In the genomic region with DNA sequence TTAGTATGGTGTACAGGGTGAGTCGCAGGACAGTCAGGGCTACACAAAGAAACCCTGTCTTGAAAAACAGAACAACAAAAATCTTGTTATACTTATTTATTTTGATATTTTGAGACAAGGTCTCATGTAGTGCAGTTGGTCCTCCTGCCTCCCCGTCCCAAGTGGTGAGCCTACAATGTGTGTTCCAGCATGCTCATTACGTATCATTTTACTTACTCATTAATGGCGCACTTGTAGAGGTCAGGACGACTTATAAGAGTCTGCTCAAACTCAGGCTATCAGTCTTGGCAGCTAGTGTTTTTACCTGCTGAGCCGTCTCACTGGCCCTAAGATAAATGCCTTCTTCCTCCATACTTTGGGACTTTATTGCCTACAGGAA, we compare ENCODE assay signal across 8 mouse cellular contexts. TPM values are rescaled to one million over a fixed set of nuclear protein-coding genes. Genes with fewer than 3 reads are reported as not detected.
DNase-seq lines count a peak whose midpoint lies in the region; ATAC-seq and TF ChIP-seq lines count a peak whose summit lies in the region.

No protein-coding gene starts in this region.

- peak overlapping the region; percentile 73 for H3K4me2 ChIP-seq in liver, embryonic 11.5 days
- peak overlapping the region; percentile 69 for H3K4me2 ChIP-seq in embryonic facial prominence, embryonic 13.5 days
- H3K4me2 ChIP-seq in intestine, embryonic 14.5 days (ENCODE audit: low read length), result peak overlapping the region; percentile 52
- peak overlapping the region; percentile 73 for H3K4me2 ChIP-seq in myocyte (ENCODE audit: low read depth)

- H3K36me3 ChIP-seq in liver, embryonic 11.5 days (ENCODE audit: control insufficient read depth, insufficient read depth, low read length), result no peaks in the 10 kb centered on the region
- H3K36me3 ChIP-seq in embryonic facial prominence, embryonic 13.5 days, result no peaks in the 10 kb centered on the region
- 0 out of 2 replicates have a peak, but pooled peaks cover 5% of the 10 kb centered on the region for H3K36me3 ChIP-seq in intestine, embryonic 14.5 days (ENCODE audit: control insufficient read depth, insufficient read depth, low read length)
- H3K36me3 ChIP-seq in myocyte (ENCODE audit: control insufficient read depth, insufficient read depth), result no peaks in the 10 kb centered on the region

- H3K9me3 ChIP-seq in liver, embryonic 11.5 days (ENCODE audit: control insufficient read depth, low read length), result no peaks in the 10 kb centered on the region
- no peaks in the 10 kb centered on the region for H3K9me3 ChIP-seq in embryonic facial prominence, embryonic 13.5 days
- no peaks in the 10 kb centered on the region for H3K9me3 ChIP-seq in intestine, embryonic 14.5 days (ENCODE audit: control insufficient read depth, low read length)

- ATAC-seq in liver, embryonic 11.5 days (replicated peaks; ENCODE audit: low FRiP score), result peak; percentile 21
- no peak; the same call in 1 of the 2 replicates for ATAC-seq in embryonic facial prominence, embryonic 13.5 days (ENCODE audit: insufficient number of reproducible peaks, insufficient read depth, low FRiP score, low TSS enrichment, low read depth)
- ATAC-seq in intestine, embryonic 14.5 days (replicated peaks; ENCODE audit: low FRiP score, low TSS enrichment, low read depth), result peak; percentile 15; the same call in 1 of the 2 replicates
- ATAC-seq in megakaryocyte-erythroid progenitor cell, adult 5-6 weeks (replicated peaks; ENCODE audit: low FRiP score, low TSS enrichment, poor library complexity, severe bottlenecking), result no peak

- no peak for DNase-seq in liver, embryonic 11.5 days (ENCODE audit: low spot score)
- no peak for DNase-seq in liver
- peak; percentile 69 for DNase-seq in intestine, embryonic 14.5 days (ENCODE audit: low spot score)
- no peak for DNase-seq in B cell, adult 2 months
- no peak for DNase-seq in left cerebral cortex, adult 8-10 months (ENCODE audit: low spot score in 2 of 2)

- peaks cover 16% of the 10 kb centered on the region for H3K79me2 ChIP-seq in myocyte (ENCODE audit: control insufficient read depth, insufficient read depth)

- WGBS in liver, embryonic 11.5 days, result 24% methylated on average over 6 of the region's 6 CpGs
- 28% methylated on average over 6 of the region's 6 CpGs for WGBS in embryonic facial prominence, embryonic 13.5 days
- 19% methylated on average over 6 of the region's 6 CpGs for WGBS in intestine, embryonic 14.5 days

- peak overlapping the region; percentile 57 for H3K9ac ChIP-seq in liver, embryonic 11.5 days (ENCODE audit: low read depth, low read length)
- H3K9ac ChIP-seq in embryonic facial prominence, embryonic 13.5 days, result peak overlapping the region; percentile 83
- peak overlapping the region; percentile 31 for H3K9ac ChIP-seq in intestine, embryonic 14.5 days (ENCODE audit: low read length)

- peak overlapping the region; percentile 35 for H3ac ChIP-seq in myocyte (ENCODE audit: control insufficient read depth, insufficient read length)

- H3K4me3 ChIP-seq in liver, embryonic 11.5 days (ENCODE audit: low read depth, low read length), result peak overlapping the region; percentile 79
- peak overlapping the region; percentile 68 for H3K4me3 ChIP-seq in embryonic facial prominence, embryonic 13.5 days
- peak overlapping the region; percentile 85 for H3K4me3 ChIP-seq in intestine, embryonic 14.5 days (ENCODE audit: low read depth, low read length)
- peak overlapping the region; percentile 42 for H3K4me3 ChIP-seq in myocyte

- no peak for TF ChIP-seq POLR2A in myocyte (IDR thresholded peaks at IDR 0.05; ENCODE audit: insufficient read length, low read depth)

- 0 out of 2 replicates have a peak, but pooled peaks cover 7% of the 10 kb centered on the region for H3K4me1 ChIP-seq in liver, embryonic 11.5 days (replicated peaks; ENCODE audit: control insufficient read depth, insufficient read depth, low read length)
- H3K4me1 ChIP-seq in embryonic facial prominence, embryonic 13.5 days, result peaks cover 14% of the 10 kb centered on the region
- H3K4me1 ChIP-seq in intestine, embryonic 14.5 days (replicated peaks; ENCODE audit: control insufficient read depth, insufficient read depth, low read length), result peaks cover 9% of the 10 kb centered on the region

- H3K27me3 ChIP-seq in liver, embryonic 11.5 days (replicated peaks; ENCODE audit: control insufficient read depth, insufficient read depth, low read length), result no peaks in the 10 kb centered on the region
- no peaks in the 10 kb centered on the region for H3K27me3 ChIP-seq in embryonic facial prominence, embryonic 13.5 days
- H3K27me3 ChIP-seq in intestine, embryonic 14.5 days (replicated peaks; ENCODE audit: control insufficient read depth, insufficient read depth, low read length), result no peaks in the 10 kb centered on the region
- H3K27me3 ChIP-seq in myocyte (ENCODE audit: control insufficient read depth, insufficient read depth, insufficient read length), result no peaks in the 10 kb centered on the region

- H3K27ac ChIP-seq in liver, embryonic 11.5 days (ENCODE audit: low read depth, low read length), result peak overlapping the region; percentile 97; the same call in 1 of the 2 replicates
- peak overlapping the region; percentile 96 for H3K27ac ChIP-seq in embryonic facial prominence, embryonic 13.5 days
- peak overlapping the region; percentile 93 for H3K27ac ChIP-seq in intestine, embryonic 14.5 days (ENCODE audit: low read depth)

TF ChIP-seq in myocyte, 11 proteins besides CTCF, POLR2A, EP300 and RAD21:
- TF ChIP-seq SRF (IDR thresholded peaks at IDR 0.05; ENCODE audit: control insufficient read depth, insufficient read length, low read depth) (no peak), CEBPB (IDR thresholded peaks at IDR 0.05; ENCODE audit: insufficient read depth, poor library complexity, severe bottlenecking) (no peak), TCF3 (IDR thresholded peaks at IDR 0.05; ENCODE audit: insufficient read length, low read depth) (no peak), POLR2AphosphoS2 (IDR thresholded peaks at IDR 0.05; ENCODE audit: insufficient read length, low read depth) (no peak), REST (IDR thresholded peaks at IDR 0.05; ENCODE audit: insufficient read depth, insufficient read length) (no peak), MYOG (IDR thresholded peaks at IDR 0.05; ENCODE audit: control insufficient read depth in 1 of 3, insufficient read depth in 1 of 3, insufficient read length in 2 of 3, low read depth in 2 of 3) (no peak), MYOD1 (IDR thresholded peaks at IDR 0.05; ENCODE audit: control insufficient read depth in 1 of 3, insufficient read length in 2 of 3, low read depth in 2 of 3) (no peak), USF1 (IDR thresholded peaks at IDR 0.05; ENCODE audit: low read depth) (no peak), E2F4 (IDR thresholded peaks at IDR 0.05; ENCODE audit: insufficient read depth) (no peak), TCF12 (IDR thresholded peaks at IDR 0.05; ENCODE audit: insufficient read depth, poor library complexity, severe bottlenecking) (no peak)

RNA-seq across cellular contexts. Expression of a gene that starts 0.4 kb away (rescaled TPM):
- 43.4 and 44.7 TPM in 2 replicates for polyA plus RNA-seq in liver, embryonic 11.5 days (2014; fragmentation: Nextera tagmentation; extraction: Ambion mirVana)
- 89.5 and 100.0 TPM in 2 replicates for polyA plus RNA-seq in embryonic facial prominence, embryonic 13.5 days (2015; fragmentation: Nextera tagmentation; extraction: Ambion mirVana)
- 70.0 and 89.6 TPM in 2 replicates for polyA plus RNA-seq in intestine, embryonic 14.5 days (2014; fragmentation: Nextera tagmentation; extraction: Ambion mirVana)
- polyA plus RNA-seq in myocyte (2012; fragmentation: generic; extraction: Trizol), result 28.6 TPM
- 10 to 100 TPM; 23.9 to 35.7 (median 30.9) TPM for total RNA-seq in left cerebral cortex, adult 8-10 months (2022)
- 53.6 and 64.2 TPM in 2 replicates for total RNA-seq in megakaryocyte-erythroid progenitor cell, adult 5-6 weeks (2014; fragmentation: Nextera tagmentation)
- 35.7 and 37.9 TPM in 2 replicates for total RNA-seq in megakaryocyte-erythroid progenitor cell, adult 5-6 weeks (2017)

RNA-seq across cellular contexts. Expression of a gene that starts 28.9 kb away (rescaled TPM):
- polyA plus RNA-seq in liver, embryonic 11.5 days (2014; fragmentation: Nextera tagmentation; extraction: Ambion mirVana), result 7.6 and 9.1 TPM in 2 replicates
- polyA plus RNA-seq in embryonic facial prominence, embryonic 13.5 days (2015; fragmentation: Nextera tagmentation; extraction: Ambion mirVana), result 3.5 and 4.1 TPM in 2 replicates
- polyA plus RNA-seq in intestine, embryonic 14.5 days (2014; fragmentation: Nextera tagmentation; extraction: Ambion mirVana), result 1,357 and 1,367 TPM in 2 replicates
- polyA plus RNA-seq in myocyte (2012; fragmentation: generic; extraction: Trizol), result 80.1 TPM
- total RNA-seq in left cerebral cortex, adult 8-10 months (2022), result not detected
- total RNA-seq in megakaryocyte-erythroid progenitor cell, adult 5-6 weeks (2014; fragmentation: Nextera tagmentation), result not detected in 2 replicates
- not detected in 2 replicates for total RNA-seq in megakaryocyte-erythroid progenitor cell, adult 5-6 weeks (2017)

RNA-seq across cellular contexts. Expression of a gene that starts 48.3 kb away (rescaled TPM):
- 22.0 and 22.8 TPM in 2 replicates for polyA plus RNA-seq in liver, embryonic 11.5 days (2014; fragmentation: Nextera tagmentation; extraction: Ambion mirVana)
- 47.0 and 59.6 TPM in 2 replicates for polyA plus RNA-seq in embryonic facial prominence, embryonic 13.5 days (2015; fragmentation: Nextera tagmentation; extraction: Ambion mirVana)
- polyA plus RNA-seq in intestine, embryonic 14.5 days (2014; fragmentation: Nextera tagmentation; extraction: Ambion mirVana), result 35.1 and 40.1 TPM in 2 replicates
- 11.4 TPM for polyA plus RNA-seq in myocyte (2012; fragmentation: generic; extraction: Trizol)
- 10 to 100 TPM; 54.7 to 62.8 (median 59.4) TPM for total RNA-seq in left cerebral cortex, adult 8-10 months (2022)
- 46.9 and 55.9 TPM in 2 replicates for total RNA-seq in megakaryocyte-erythroid progenitor cell, adult 5-6 weeks (2014; fragmentation: Nextera tagmentation)
- 12.6 and 13.5 TPM in 2 replicates for total RNA-seq in megakaryocyte-erythroid progenitor cell, adult 5-6 weeks (2017)

Comparison
In these comparisons a context has a peak if more than half of its experiments do, and no peak if none do; other contexts are left out.
1. ATAC-seq: peak in liver, embryonic 11.5 days (single experiment) and intestine, embryonic 14.5 days (single experiment); none in embryonic facial prominence, embryonic 13.5 days (single experiment) and megakaryocyte-erythroid progenitor cell, adult 5-6 weeks (single experiment).
2. H3K9ac ChIP-seq: peak in every context shown above with its lines; median percentile 83 in embryonic facial prominence, embryonic 13.5 days; 57 in liver, embryonic 11.5 days; 31 in intestine, embryonic 14.5 days.
3. RNA of a gene that starts 28.9 kb away (polyA plus RNA-seq): 1,357 to 1,367 TPM in intestine, embryonic 14.5 days; 80.1 TPM in myocyte (single experiment), 7.6 to 9.1 TPM in liver, embryonic 11.5 days and 3.5 to 4.1 TPM in embryonic facial prominence, embryonic 13.5 days; every median in the first group is over 10 times any median in the second.
4. Peak in every context shown above with its lines, with median percentiles within 50 percentile points of each other: H3K27ac ChIP-seq, H3K4me2 ChIP-seq and H3K4me3 ChIP-seq.